Mouse (Mus musculus) heart, postnatal 14 days (tissue): ENCODE data around the gene 1700061G19Rik. TPM values are rescaled to one million over a fixed set of nuclear protein-coding genes. Genes with fewer than 3 reads are reported as not detected.
A peak's percentile ranks its signal among the peaks of the same experiment; 100 is the strongest.

Source experiments
- DNase-seq, 2 experiments: peaks; one replicate each; pipeline ENCODE4 v3.0.0; 2021 to 2022
- intact Hi-C: fragments of 180-260 bp; cut with DNase I; formaldehyde crosslinking; loops from one replicate; pipeline ENCODE4 v1.15.1; 2025
- total RNA-seq, 2 experiments: library from RNA; stranded (reverse); gene quantifications; 2 replicates each; pipeline ENCODE4 v1.2.3; 2021

1700061G19Rik gene
- total RNA-seq, 2 experiments from 2014 or later: not detected

- intact Hi-C loops: no loop called here
- DNase-seq: no peak
Observed at GRCm38 (mm10) chr17:56913023-56913422, 37.7 kb downstream of the 1700061G19Rik start.

- no peak for DNase-seq
Observed at GRCm38 (mm10) chr17:56913444-56913843, 38.2 kb downstream of the 1700061G19Rik start.

GRCm38 (mm10) chr17:56917166-56917565, 41.9 kb downstream of the 1700061G19Rik start:
- intact Hi-C loops: no loop called here
- DNase-seq: peak in 1 of 2 experiments; percentile 35

More at GRCm38 (mm10) chr17:56913444-56913843, 38.2 kb downstream of the 1700061G19Rik start:
- intact Hi-C loops: no loop called here

- no peak for DNase-seq
- intact Hi-C loops: no loop called here
Observed at GRCm38 (mm10) chr17:56919725-56920124, 44.4 kb downstream of the 1700061G19Rik start.

- no peak for DNase-seq
- intact Hi-C loops: no loop called here
Observed at GRCm38 (mm10) chr17:56925998-56926397, 50.7 kb downstream of the 1700061G19Rik start.

- no peak for DNase-seq
- intact Hi-C loops: no loop called here
Observed at GRCm38 (mm10) chr17:56929101-56929500, 53.8 kb downstream of the 1700061G19Rik start.

- DNase-seq: no peak
- intact Hi-C loops: no loop called here
Observed at GRCm38 (mm10) chr17:56929530-56929929, 54.3 kb downstream of the 1700061G19Rik start.

- DNase-seq: no peak
- intact Hi-C loops: no loop called here
Observed at GRCm38 (mm10) chr17:56930026-56930425, 54.7 kb downstream of the 1700061G19Rik start.

GRCm38 (mm10) chr17:56933395-56933794, 58.1 kb downstream of the 1700061G19Rik start:
- intact Hi-C loops: no loop called here
- DNase-seq: no peak

GRCm38 (mm10) chr17:56934545-56935330, 59.5 kb downstream of the 1700061G19Rik start:
- intact Hi-C loops: loop anchor here (2.0 to 5.0 kb wide), 2 partner anchors 54 to 127 kb away; no protein-coding TSS in a partner anchor
- no peak for DNase-seq

GRCm38 (mm10) chr17:56935363-56936131, 60.3 kb downstream of the 1700061G19Rik start, which contains the start of gene Mllt1:
Gene Mllt1, minus strand, starts transcription at chr17:56935415.
- intact Hi-C loops: loop anchor here (2.0 to 5.0 kb wide), 2 partner anchors 53 to 128 kb away; no protein-coding TSS in a partner anchor
- DNase-seq: peak; percentile 100

- DNase-seq: no peak
- intact Hi-C loops: loop anchor here (5.0 kb wide), 1 partner anchor 129 kb away; no protein-coding TSS in a partner anchor
Observed at GRCm38 (mm10) chr17:56936731-56937130, 61.5 kb downstream of the 1700061G19Rik start.

Other genes starting within 250 kb of the 1700061G19Rik start
- gene Lonp1, start 248.6 kb upstream of the 1700061G19Rik start, total RNA-seq: 100 to 1,000 TPM in 1 of 2 experiments, 10 to 100 TPM in 1; 97.3 to 104 TPM
- gene Catsperd, start 247.3 kb upstream of the 1700061G19Rik start, total RNA-seq: not detected
- 10 to 100 TPM; 41.8 to 44.7 TPM for gene Ranbp3, start 202.2 kb upstream of the 1700061G19Rik start, total RNA-seq
- gene Ndufa11, start 157.7 kb upstream of the 1700061G19Rik start, total RNA-seq: 100 to 1,000 TPM; 796 to 811 TPM
- 1 to 10 TPM; 5.3 to 7.6 TPM for gene Vmac, start 157.5 kb upstream of the 1700061G19Rik start, total RNA-seq
- 10 to 100 TPM; 19.7 to 20.0 TPM for gene Nrtn, start 117.9 kb upstream of the 1700061G19Rik start, total RNA-seq
- gene Dus3l, start 110.7 kb upstream of the 1700061G19Rik start, total RNA-seq: 10 to 100 TPM; 19.6 to 21.6 TPM
- gene Prr22, start 105.2 kb upstream of the 1700061G19Rik start, total RNA-seq: under 1 TPM; 0.48 to 0.49 TPM
- 1 to 10 TPM; 4.3 to 6.0 TPM for gene Rfx2, start 44.5 kb upstream of the 1700061G19Rik start, total RNA-seq
- gene Acsbg2, start 1.0 kb upstream of the 1700061G19Rik start, total RNA-seq: not detected
- gene Mllt1, start 59.9 kb downstream of the 1700061G19Rik start, total RNA-seq: 10 to 100 TPM; 22.0 to 22.7 TPM
- not detected for gene Acer1, start 106.6 kb downstream of the 1700061G19Rik start, total RNA-seq
- 10 to 100 TPM; 57.3 to 64.0 TPM for gene Clpp, start 114.8 kb downstream of the 1700061G19Rik start, total RNA-seq
- 10 to 100 TPM; 49.6 to 52.8 TPM for gene Alkbh7, start 121.9 kb downstream of the 1700061G19Rik start, total RNA-seq
- gene Pspn, start 124.5 kb downstream of the 1700061G19Rik start, total RNA-seq: not detected
- gene Gtf2f1, start 135.8 kb downstream of the 1700061G19Rik start, total RNA-seq: 10 to 100 TPM; 22.0 to 23.6 TPM
- not detected for gene Gm17949, start 136.0 kb downstream of the 1700061G19Rik start, total RNA-seq
- gene Khsrp, start 156.0 kb downstream of the 1700061G19Rik start, total RNA-seq: 10 to 100 TPM; 54.7 to 56.7 TPM
- gene Slc25a41, start 166.2 kb downstream of the 1700061G19Rik start, total RNA-seq: not detected
- gene Crb3, start 183.6 kb downstream of the 1700061G19Rik start, total RNA-seq: under 1 TPM; 0.22 to 0.29 TPM
- 10 to 100 TPM; 69.3 to 73.8 TPM for gene Slc25a23, start 184.4 kb downstream of the 1700061G19Rik start, total RNA-seq
- 1 to 10 TPM; 2.0 TPM for gene Dennd1c, start 203.0 kb downstream of the 1700061G19Rik start, total RNA-seq
- gene Tubb4a, start 212.3 kb downstream of the 1700061G19Rik start, total RNA-seq: 1 to 10 TPM; 3.3 to 3.9 TPM
- under 1 TPM; 0.36 to 0.44 TPM for gene Tnfsf9, start 229.8 kb downstream of the 1700061G19Rik start, total RNA-seq